Mouse (Mus musculus) layer of hippocampus, postnatal 10 days (tissue): ENCODE data around the gene Zfp523. TPM values are rescaled to one million over a fixed set of nuclear protein-coding genes. Genes with fewer than 3 reads are reported as not detected.
A peak's percentile ranks its signal among the peaks of the same experiment; 100 is the strongest.
"Not testable (repeated sequence)": the region's sequence is repeated elsewhere in the genome, so short reads cannot be mapped to it uniquely, and the experiment has no call there.

Experiments used
- DNase-seq, 2 experiments: peaks; one replicate each; pipeline ENCODE4 v3.0.0; 2021; ENCODE audit warnings: low spot score in 2 of 2
- total RNA-seq, 2 experiments: library from RNA; stranded (reverse); gene quantifications; 2 replicates each; pipeline ENCODE4 v1.2.3; 2021

Zfp523 gene
- total RNA-seq, 2 experiments from 2014 or later: 76.1 to 80.4 TPM

GRCm38 (mm10) chr17:28208314-28208612 lies 31.3 kb downstream of the Zfp523 start:
- DNase-seq: no peak

GRCm38 (mm10) chr17:28209457-28210110 lies 32.7 kb downstream of the Zfp523 start:
- no peak for DNase-seq

GRCm38 (mm10) chr17:28211921-28212341 lies 35.0 kb downstream of the Zfp523 start:
- DNase-seq: no peak

GRCm38 (mm10) chr17:28212391-28212790 lies 35.5 kb downstream of the Zfp523 start:
- no peak for DNase-seq

- DNase-seq: no peak
These were observed 36.3 kb downstream of the Zfp523 start for GRCm38 (mm10) chr17:28213236-28213635.

- DNase-seq: no peak
These were observed 39.9 kb downstream of the Zfp523 start for GRCm38 (mm10) chr17:28216791-28217190.

GRCm38 (mm10) chr17:28217721-28218649 lies 41.1 kb downstream of the Zfp523 start:
- DNase-seq: no peak

GRCm38 (mm10) chr17:28222463-28222862 lies 45.5 kb downstream of the Zfp523 start:
- not testable (repeated sequence) for DNase-seq

- peak; percentile 64 to 80 for DNase-seq
These were observed 46.8 kb downstream of the Zfp523 start for GRCm38 (mm10) chr17:28223561-28224391.

GRCm38 (mm10) chr17:28224615-28225014 lies 47.7 kb downstream of the Zfp523 start:
- DNase-seq: no peak

- peak; percentile 95 to 96 for DNase-seq
These were observed 49.1 kb downstream of the Zfp523 start for GRCm38 (mm10) chr17:28226014-28226413.

- DNase-seq: no peak
These were observed 53.6 kb downstream of the Zfp523 start for GRCm38 (mm10) chr17:28230486-28230885.

- DNase-seq: no peak
These were observed 54.3 kb downstream of the Zfp523 start for GRCm38 (mm10) chr17:28231026-28231736.

- peak; percentile 99 for DNase-seq
These were observed 55.6 kb downstream of the Zfp523 start, which contains the start of gene Ppard for GRCm38 (mm10) chr17:28232475-28233060. Gene Ppard, plus strand, starts transcription at chr17:28232700.

GRCm38 (mm10) chr17:28233091-28233731 lies 56.3 kb downstream of the Zfp523 start:
- no peak for DNase-seq

- DNase-seq: no peak
These were observed 57.7 kb downstream of the Zfp523 start for GRCm38 (mm10) chr17:28234641-28235040.

GRCm38 (mm10) chr17:28235982-28236635 lies 59.2 kb downstream of the Zfp523 start:
- peak; percentile 34 to 49 for DNase-seq

- DNase-seq: no peak
These were observed 59.7 kb downstream of the Zfp523 start for GRCm38 (mm10) chr17:28236636-28237015.

- no peak for DNase-seq
These were observed 60.4 kb downstream of the Zfp523 start for GRCm38 (mm10) chr17:28237362-28237761.
